Mouse (Mus musculus): Measurements from ENCODE around the gene Mageb4. TPM values are rescaled to one million over a fixed set of nuclear protein-coding genes. Genes with fewer than 3 reads are reported as not detected.

Gene Mageb4
- polyA plus RNA-seq (2012; rRNA removed; ENCODE audit: low replicate concordance) = not detected in 2 replicates

DNA sequence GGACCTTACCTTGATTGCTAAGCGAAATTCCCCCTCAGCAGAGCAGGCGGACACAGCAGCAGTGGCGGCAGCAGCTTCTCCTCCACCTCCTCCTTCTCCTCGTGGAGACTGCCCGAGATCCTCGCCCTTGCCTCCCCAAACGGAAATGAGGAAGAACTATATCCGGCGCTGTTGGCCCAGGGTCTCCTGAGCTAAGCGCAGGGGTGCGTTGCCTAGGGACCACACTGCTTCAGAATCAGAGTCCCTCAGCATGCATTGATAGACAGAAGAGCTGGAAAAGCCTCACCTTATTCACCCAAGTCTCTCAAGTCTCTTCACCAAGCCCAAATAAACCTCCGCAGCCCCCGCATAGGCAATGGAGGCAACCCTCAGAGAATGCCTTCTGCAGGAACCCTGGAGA, at the start of gene Mageb4:
TSS of gene Mageb4 (minus strand) at position 101 of the 400 bp plus-strand sequence.

Other genes starting within 250 kb of the Mageb4 start
- not detected in 2 replicates for gene Nr0b1, start 113.3 kb downstream of the Mageb4 start, polyA plus RNA-seq (2012; rRNA removed; ENCODE audit: low replicate concordance)